In the genomic region with DNA sequence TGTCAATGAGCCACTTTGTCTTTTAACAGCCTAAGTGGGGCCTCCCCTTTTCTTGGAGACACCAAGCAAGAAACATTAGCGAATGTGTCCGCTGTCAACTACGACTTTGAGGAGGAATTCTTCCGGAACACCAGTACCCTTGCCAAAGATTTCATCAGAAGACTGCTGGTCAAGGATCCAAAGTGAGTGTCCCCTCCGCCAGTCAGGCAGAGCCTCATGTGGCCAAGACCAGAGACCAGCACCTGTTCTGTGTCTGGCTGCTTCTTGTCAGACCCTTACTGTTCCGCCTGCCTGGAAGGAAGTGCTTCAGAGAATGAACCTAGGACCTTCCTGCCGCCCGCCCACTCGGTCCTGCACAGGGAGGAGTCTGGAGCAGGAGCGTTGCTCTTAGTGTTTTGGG, we compare ENCODE assay signal across 25 mouse cellular contexts.
DNase-seq lines count a peak whose midpoint lies in the region; ATAC-seq lines count a peak whose summit lies in the region.
"Had no signal": no experiment of that assay in that cellular context is flagged by ENCODE, and none has a peak within 500 bp of the region (broad histone marks: within the 10 kb centered on the region; RNA-seq: fewer than 3 reads in every experiment).

No protein-coding gene starts in this region.

- peaks cover 28% of the 10 kb centered on the region for H3K4me1 ChIP-seq in lung, embryonic 16.5 days (replicated peaks; ENCODE audit: control insufficient read depth, insufficient read depth, low read length)
- H3K4me1 ChIP-seq: forebrain, embryonic 10.5 days had no signal

- no peak overlapping the region for H3K4me2 ChIP-seq in lung, embryonic 16.5 days (ENCODE audit: low read depth, low read length)
- H3K4me2 ChIP-seq: heart, embryonic 13.5 days; hindbrain, embryonic 14.5 days had no signal

- no peak overlapping the region for H3K9ac ChIP-seq in lung, embryonic 16.5 days (ENCODE audit: low read length)
- H3K9ac ChIP-seq: forebrain, postnatal 0 days; heart, embryonic 13.5 days; hindbrain, embryonic 14.5 days had no signal

- no peak overlapping the region for H3K4me3 ChIP-seq in lung, embryonic 16.5 days (ENCODE audit: low read length)
- H3K4me3 ChIP-seq: forebrain, embryonic 10.5 days; heart, adult 2 months; heart, embryonic 10.5 days; heart, embryonic 13.5 days had no signal

- H3K27ac ChIP-seq in lung, embryonic 16.5 days (ENCODE audit: low read length) = no peak overlapping the region; the same call in 1 of the 2 replicates
- H3K27ac ChIP-seq: forebrain, embryonic 10.5 days; heart, adult 2 months; heart, embryonic 10.5 days; heart, embryonic 13.5 days; hindbrain, embryonic 14.5 days had no signal

- H3K36me3 ChIP-seq in lung, embryonic 16.5 days (ENCODE audit: control insufficient read depth, insufficient read depth, low read length) = peaks cover 4% of the 10 kb centered on the region; the same call in 1 of the 2 replicates
- H3K36me3 ChIP-seq: G1E had no signal

- H3K27me3 ChIP-seq in lung, embryonic 16.5 days (ENCODE audit: control insufficient read depth, insufficient read depth, low read depth, low read length) = no peaks in the 10 kb centered on the region
- H3K27me3 ChIP-seq: CH12.LX; heart, embryonic 13.5 days; Patski had no signal

- 70% methylated on average over 10 of the region's 10 CpGs for WGBS in lung, embryonic 16.5 days

- ATAC-seq in lung, embryonic 16.5 days (ENCODE audit: low read depth) = peak; percentile 24; the same call in 1 of the 2 replicates
- ATAC-seq: forebrain, embryonic 14.5 days; forebrain, postnatal 0 days; Patski had no signal

- no peak for DNase-seq in lung, postnatal 25 days (ENCODE audit: low spot score)
- DNase-seq in lung, postnatal 10 days = peak; percentile 72
- peak; percentile 50 for DNase-seq in lung, postnatal 36 days
- no peak for DNase-seq in ovary, postnatal 36 days (ENCODE audit: low spot score)
- no peak for DNase-seq in spleen, adult 18-20 months
- DNase-seq: adrenal gland, postnatal 10 days; adrenal gland, postnatal 36 days; B cell, adult 2 months; cerebellum, adult 18-20 months; cerebellum, adult 9-10 months; cerebellum, postnatal 14 days; forebrain, postnatal 0 days; gastrocnemius, postnatal 36 days; heart, adult 2 months; heart, postnatal 14 days; heart, postnatal 4 days had no signal

- no peaks in the 10 kb centered on the region for H3K9me3 ChIP-seq in lung, embryonic 16.5 days (ENCODE audit: control insufficient read depth, low read length)
- H3K9me3 ChIP-seq: forebrain, embryonic 10.5 days; heart, embryonic 10.5 days; heart, embryonic 13.5 days had no signal

Comparison
In these comparisons a context has a peak if more than half of its experiments do, and no peak if none do; other contexts are left out.
1. DNase-seq: peak in lung, postnatal 10 days (single experiment) and lung, postnatal 36 days (single experiment); none in lung, postnatal 25 days (single experiment), ovary, postnatal 36 days (single experiment) and spleen, adult 18-20 months (0 of 2).